Mouse (Mus musculus) lung, postnatal 14 days (tissue): ENCODE measurements at regions not wholly inside any gene's neighbourhood (a gene's known extent, or its start where the extent isn't known, plus 50 kb on each side); places are given as distances from the start of the nearest gene placed in this dataset.

ENCODE experiments used
- DNase-seq: peaks from one replicate; pipeline ENCODE4 v3.0.0; 2021

- no peak for DNase-seq
These were observed 51.6 kb upstream of the Polg start for GRCm38 (mm10) chr7:79517581-79518337.

- no peak for DNase-seq
These were observed 50.1 kb upstream of the Polg start for GRCm38 (mm10) chr7:79516287-79516686.
